Mouse (Mus musculus): ENCODE measurements around the gene Dtnb. TPM values are rescaled to one million over a fixed set of nuclear protein-coding genes. Genes with fewer than 3 reads are reported as not detected.
A peak's percentile ranks its signal among the peaks of the same experiment; 100 is the strongest.
"Not testable (repeated sequence)": the region's sequence is repeated elsewhere in the genome, so short reads cannot be mapped to it uniquely, and the experiment has no call there.

Gene Dtnb
- total RNA-seq, 1 experiment from 2014 or later = 41.0 TPM

GRCm38 (mm10) chr12:3660985-3661635 is 88.9 kb downstream of the Dtnb start:
- DNase-seq = no peak

- no peak for DNase-seq
These were observed 90.5 kb downstream of the Dtnb start for GRCm38 (mm10) chr12:3662660-3663059.

DNA sequence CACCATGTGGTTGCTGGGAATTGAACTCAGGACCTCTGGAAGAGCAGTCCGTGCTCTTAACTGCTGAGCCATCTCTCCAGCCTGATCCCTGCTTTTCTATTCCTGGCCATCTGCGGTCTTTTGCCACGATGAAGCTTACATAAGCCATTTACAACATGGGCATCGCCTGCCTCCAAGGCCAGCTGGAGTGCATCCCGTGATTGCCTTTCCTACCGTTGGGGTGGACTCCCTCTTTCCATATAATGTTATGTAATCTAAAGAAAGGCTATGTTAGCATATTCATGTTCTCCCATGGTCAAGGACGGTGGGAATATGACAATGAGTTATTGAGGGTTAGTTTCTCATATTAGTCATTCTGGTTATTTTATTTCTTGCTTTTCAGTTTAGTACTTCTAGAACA is 91.2 kb downstream of the Dtnb start:
- no peak for DNase-seq

GRCm38 (mm10) chr12:3669971-3670381 is 97.8 kb downstream of the Dtnb start:
- no peak for DNase-seq

DNA sequence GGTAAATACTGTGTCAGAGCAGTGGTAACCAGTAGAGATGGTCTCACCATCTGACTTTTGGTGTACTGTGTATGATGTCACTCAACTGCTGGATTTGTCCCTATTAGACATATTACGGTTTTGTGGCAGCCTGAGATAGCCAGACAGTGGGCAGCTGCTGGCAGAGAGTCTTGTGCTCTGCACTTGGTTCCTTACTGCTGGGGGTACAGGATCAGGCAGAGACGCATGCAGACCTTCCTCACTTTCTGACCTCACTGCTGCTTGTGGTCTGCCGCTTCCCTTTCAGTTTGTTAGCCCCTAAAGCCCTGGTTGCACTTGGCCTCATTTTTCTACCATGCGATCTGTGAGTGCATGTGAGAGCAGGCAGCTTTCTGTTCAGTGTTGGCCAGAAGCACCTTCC is 98.9 kb downstream of the Dtnb start:
- no peak for DNase-seq

DNA sequence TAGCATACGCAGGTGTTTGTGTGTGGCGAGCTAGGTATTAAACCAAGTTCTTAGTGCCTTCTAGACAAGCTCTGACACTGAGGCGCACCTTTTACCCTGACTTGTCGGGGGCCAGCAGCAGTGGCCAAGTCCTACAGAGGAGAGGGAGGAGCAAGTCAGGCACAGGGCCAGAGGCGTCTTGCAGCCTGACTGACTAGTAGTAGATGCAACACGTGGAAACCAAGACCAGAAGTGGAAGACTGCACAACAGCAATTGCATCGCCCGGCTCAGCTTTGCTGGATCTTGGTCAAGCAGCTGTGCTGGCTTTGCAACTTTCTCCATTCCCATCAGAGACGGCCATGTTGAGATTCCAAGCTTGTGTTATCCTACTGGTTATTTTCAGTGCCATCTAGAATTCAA is 100.6 kb downstream of the Dtnb start:
- no peak for DNase-seq

DNA sequence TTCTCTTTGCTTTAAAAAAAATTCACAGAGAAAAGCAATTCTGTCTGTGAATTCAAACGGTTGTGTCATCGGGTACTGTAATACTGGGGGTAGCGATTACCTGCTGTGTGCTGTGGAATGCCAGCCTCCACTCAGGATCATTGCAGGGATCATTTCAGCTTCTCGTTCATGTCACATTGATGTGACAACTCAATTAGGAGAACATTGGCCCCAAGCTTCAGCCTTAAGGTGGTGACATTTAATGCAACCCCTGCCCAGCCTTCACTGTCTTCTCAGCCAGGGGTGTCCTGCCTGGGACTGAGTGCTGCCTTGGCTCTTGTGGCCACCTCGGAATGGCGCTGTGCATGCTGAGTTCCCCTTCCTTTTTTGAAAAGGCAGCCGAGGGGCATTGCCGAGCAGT is 101.7 kb downstream of the Dtnb start:
- no peak for DNase-seq

- no peak for DNase-seq
These were observed 102.7 kb downstream of the Dtnb start for GRCm38 (mm10) chr12:3674913-3675312.

DNA sequence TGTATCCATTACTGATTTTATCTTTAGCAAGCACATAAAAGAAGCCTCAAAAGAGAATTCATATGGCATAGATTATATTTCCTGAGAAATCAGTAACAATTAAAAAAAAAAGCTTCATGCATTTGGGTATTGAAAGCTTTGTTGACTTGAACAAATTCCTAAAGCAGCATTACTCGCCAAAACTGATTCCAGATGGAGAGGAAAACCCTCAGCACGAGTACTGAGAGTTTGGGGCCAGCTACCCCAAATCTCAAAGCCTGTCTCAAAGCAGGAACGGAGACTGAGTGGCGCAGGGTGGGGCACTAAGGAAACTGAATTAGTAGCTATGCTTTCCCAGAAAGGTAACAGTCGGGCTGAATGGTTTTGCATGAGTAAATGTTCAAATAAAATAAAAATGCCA is 108.5 kb downstream of the Dtnb start:
- no peak for DNase-seq

DNA sequence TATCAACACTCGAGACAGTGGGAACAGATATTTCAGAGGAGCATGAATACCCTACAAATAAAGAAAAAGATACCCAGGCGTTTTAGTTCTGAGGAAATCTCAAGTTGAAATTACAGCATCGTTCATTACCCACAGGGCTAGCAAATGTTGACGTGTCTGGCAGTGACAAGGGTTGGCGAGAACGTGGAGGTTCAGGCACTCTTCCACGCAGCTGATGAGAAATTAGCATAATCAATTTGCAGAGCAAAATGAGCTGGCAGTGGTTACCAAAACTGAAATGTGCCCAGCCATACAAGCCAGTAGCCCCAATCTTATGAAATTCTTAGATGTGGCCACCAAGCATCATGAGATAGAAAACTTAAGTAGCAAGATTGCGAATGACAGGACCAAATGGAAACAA is 110.9 kb downstream of the Dtnb start:
- no peak for DNase-seq

- no peak for DNase-seq
These were observed 114.3 kb downstream of the Dtnb start for GRCm38 (mm10) chr12:3686419-3686940.

- DNase-seq = not testable (repeated sequence)
These were observed 118.8 kb downstream of the Dtnb start for GRCm38 (mm10) chr12:3690926-3691529.

GRCm38 (mm10) chr12:3692795-3693392 is 120.7 kb downstream of the Dtnb start:
- no peak for DNase-seq

GRCm38 (mm10) chr12:3695741-3696501 is 123.7 kb downstream of the Dtnb start:
- DNase-seq = no peak

DNA sequence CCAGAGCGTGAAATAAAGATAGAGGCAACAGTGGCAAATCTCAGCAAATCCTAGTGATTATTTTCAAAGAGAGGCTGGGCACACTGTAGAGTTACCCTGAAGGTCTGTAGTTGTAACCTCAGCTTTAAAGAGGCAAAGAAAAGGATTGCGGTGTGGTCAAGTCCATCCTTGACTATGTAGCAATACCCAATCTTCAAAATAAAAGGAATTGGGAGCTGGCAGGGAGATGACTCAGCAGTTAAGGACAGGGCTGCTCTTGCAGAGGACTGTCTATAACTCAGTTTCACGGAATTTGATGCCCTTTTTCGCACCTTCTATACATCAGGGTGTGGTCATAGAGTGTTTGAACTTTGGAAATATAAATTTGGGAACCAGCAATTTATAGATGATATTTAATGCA is 128.3 kb downstream of the Dtnb start:
- DNase-seq = no peak

GRCm38 (mm10) chr12:3702903-3703302 is 130.7 kb downstream of the Dtnb start:
- DNase-seq = no peak

DNA sequence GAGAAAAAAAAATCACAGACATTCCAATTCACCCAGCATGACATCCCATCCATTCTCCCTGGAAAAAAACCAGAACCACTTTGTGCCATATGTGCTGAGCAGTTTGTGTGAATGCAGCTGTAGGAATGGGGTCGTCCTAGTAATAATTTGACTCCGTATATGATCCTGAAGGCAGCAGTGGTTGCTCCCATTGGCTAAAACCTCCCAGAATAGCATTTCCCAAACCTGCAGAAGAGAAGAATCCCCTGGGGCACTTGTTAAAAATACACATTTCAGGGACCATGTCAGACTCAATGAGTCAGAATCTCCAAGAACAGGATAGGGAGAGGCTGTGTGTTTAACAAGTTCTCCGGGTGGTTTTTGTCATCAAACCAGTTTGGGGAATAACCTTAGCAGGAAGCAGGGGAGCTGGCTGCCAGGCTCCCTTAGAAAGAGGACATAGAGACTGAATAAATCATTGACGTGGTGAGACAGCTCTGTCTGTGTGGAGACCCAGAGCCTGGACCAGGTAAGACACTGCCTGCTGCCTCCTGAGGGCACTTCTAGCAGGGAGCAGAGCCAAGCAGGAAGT is 147.1 kb downstream of the Dtnb start:
- DNase-seq = no peak

DNA sequence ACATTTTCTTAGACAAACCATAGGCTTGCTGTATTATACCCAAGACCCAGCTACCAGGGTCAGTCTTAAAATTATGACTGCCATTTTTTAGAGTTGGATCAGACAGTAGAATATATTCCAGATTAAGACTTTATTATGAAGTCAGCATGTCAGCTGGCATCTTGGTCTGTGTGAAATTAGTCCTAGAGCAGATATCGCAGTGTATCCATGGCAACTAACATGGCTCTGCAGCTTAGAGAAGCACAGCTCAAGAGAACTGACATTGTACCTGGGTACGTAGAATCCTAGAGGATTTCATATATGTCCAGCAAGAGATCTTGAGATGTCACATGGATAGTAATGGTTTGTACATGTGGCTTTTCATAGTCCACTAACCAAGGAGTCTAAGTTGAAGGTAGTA is 148.3 kb downstream of the Dtnb start:
- DNase-seq = no peak

GRCm38 (mm10) chr12:3723762-3724161 is 151.6 kb downstream of the Dtnb start:
- DNase-seq = peak; percentile 62

- DNase-seq = no peak
These were observed 152.7 kb downstream of the Dtnb start for GRCm38 (mm10) chr12:3724822-3725370.

DNA sequence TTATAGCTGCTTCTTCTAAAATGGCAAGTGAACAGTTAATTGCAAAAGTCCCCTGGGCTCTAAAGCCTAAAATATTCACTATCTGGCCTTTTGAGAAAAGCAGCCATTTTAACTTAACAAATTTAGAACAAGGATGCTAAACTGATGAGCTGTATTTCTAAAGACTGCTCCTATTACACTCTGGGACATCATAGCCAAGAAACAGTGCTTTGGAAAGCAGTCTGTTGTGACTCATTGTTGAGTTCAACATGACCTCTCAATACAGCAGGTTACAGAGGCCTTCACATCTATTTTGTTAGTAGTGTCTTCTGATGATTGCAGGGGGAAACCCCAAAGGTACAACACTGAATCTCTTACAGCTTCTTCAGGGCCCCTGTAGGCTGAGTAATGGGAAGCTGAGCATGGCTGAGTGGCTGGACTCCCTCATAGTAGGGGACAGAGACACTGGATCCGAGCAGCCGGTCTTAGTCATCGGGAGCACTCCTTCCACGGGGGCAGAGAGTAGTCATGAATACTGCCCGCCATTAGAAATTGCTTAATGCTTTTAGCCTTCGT is 157.4 kb downstream of the Dtnb start:
- DNase-seq = no peak

All from adrenal gland, postnatal 25 days (tissue).